Mouse (Mus musculus): ENCODE results near the gene Ttc27.

DNA sequence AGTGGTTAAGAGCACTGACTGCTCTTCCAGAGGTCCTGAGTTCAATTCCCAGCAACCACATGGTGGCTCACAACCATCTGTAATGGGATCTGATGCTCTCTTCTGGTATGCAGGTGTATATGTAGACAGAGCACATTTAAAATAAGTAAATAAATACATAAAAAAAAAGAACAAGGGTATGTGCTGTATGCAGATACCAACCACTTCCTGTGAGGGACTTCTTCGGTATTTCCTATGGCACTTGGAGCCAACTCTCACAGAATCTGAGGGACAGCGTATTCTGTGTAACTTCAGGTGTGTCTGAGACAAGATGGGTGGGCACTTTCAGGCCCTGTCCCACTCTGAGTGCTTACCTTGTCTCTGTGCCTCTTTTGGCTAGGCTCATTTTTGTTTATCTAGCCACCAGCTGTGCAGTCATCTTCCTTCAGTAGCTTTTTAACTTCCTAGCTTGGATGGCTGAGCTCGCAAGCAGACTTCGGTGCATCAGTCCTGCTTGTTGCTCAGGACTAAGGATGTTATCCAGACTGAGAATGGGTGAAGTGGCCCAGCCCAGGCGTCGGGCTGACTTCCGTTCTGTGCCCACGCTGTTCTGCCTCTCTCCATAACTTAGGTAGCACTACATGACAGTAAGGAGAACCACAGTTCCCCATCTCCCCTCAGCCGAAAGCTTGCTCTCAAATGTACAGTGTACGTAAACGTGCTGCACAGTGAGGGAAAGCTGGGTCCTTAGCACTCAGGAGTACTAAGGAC lies 37.0 kb downstream of the Ttc27 start:
- TF ChIP-seq MAZ (IDR thresholded peaks at IDR 0.05; ENCODE audit: low read depth, low read length) (no peak), CTCF (IDR thresholded peaks at IDR 0.05 in 2 of 3, conservative IDR thresholded peaks at IDR 0.05 in 1 of 3; ENCODE audit: control insufficient read depth in 1 of 3, insufficient read depth in 1 of 3, low read depth in 2 of 3, low read length in 3 of 3, poor library complexity in 1 of 3, severe bottlenecking in 1 of 3) (no peak), POLR2A (IDR thresholded peaks at IDR 0.05; ENCODE audit: control insufficient read depth in 1 of 2, insufficient read depth in 1 of 2, low read depth in 1 of 2, low read length in 2 of 2, poor library complexity in 1 of 2) (no peak), ZKSCAN1 (IDR thresholded peaks at IDR 0.05; ENCODE audit: low read depth, low read length) (no peak), USF1 (IDR thresholded peaks at IDR 0.05; ENCODE audit: low read depth, low read length) (no peak), CHD2 (IDR thresholded peaks at IDR 0.05; ENCODE audit: low read length) (no peak), ZNF384 (IDR thresholded peaks at IDR 0.05; ENCODE audit: low read depth, low read length) (no peak), MXI1 (IDR thresholded peaks at IDR 0.05; ENCODE audit: low read depth, low read length) (no peak)
